Mouse (Mus musculus) MEL (cell line): ENCODE measurements at regions not wholly inside any gene's neighbourhood (a gene's known extent, or its start where the extent isn't known, plus 50 kb on each side); places are given as distances from the start of the nearest gene placed in this dataset.

Experiments used
- DNase-seq: peaks from one replicate; pipeline ENCODE4 v3.0.0; 2011; ENCODE audit warnings: low read depth, low spot score
- H3K27ac ChIP-seq: 2 replicates; pipeline ENCODE4 v1.5.1; 2012; ENCODE audit warnings: low read depth, mild to moderate bottlenecking, control low read depth, low read length, moderate library complexity; ENCODE audit not compliant: control insufficient read depth
- H3K27me3 ChIP-seq, 2 experiments: fragments of 150-350 bp in 1 of 2; sonication (generic) in 1 of 2; 2 replicates each; pipeline ENCODE4 v1.6.1; 2012; ENCODE audit warnings: low read length in 2 of 2, mild to moderate bottlenecking in 2 of 2, improper control_type of control experiment in 1 of 2, moderate library complexity in 1 of 2; ENCODE audit not compliant: insufficient read depth in 2 of 2, control insufficient read depth in 1 of 2
- H3K36me3 ChIP-seq, 2 experiments: 2 replicates each; pipeline ENCODE4 v1.6.1; 2012 to 2014; ENCODE audit warnings: low read length in 2 of 2, improper control_type of control experiment in 1 of 2, inconsistent platforms in 1 of 2, mild to moderate bottlenecking in 1 of 2; ENCODE audit not compliant: insufficient read depth in 2 of 2, control insufficient read depth in 1 of 2
- H3K4me1 ChIP-seq, 2 experiments: fragments of 150-350 bp in 1 of 2; sonication (generic) in 1 of 2; 2 replicates each; pipeline ENCODE4 v1.6.1; 2012; ENCODE audit warnings: low read length in 2 of 2, improper control_type of control experiment in 1 of 2, mild to moderate bottlenecking in 1 of 2; ENCODE audit not compliant: insufficient read depth in 2 of 2, control insufficient read depth in 1 of 2
- H3K4me3 ChIP-seq, 2 experiments: fragments of 150-350 bp in 1 of 2; sonication (generic) in 1 of 2; 2 replicates each; pipeline ENCODE4 v1.5.1; 2012; ENCODE audit warnings: low read depth in 2 of 2, low read length in 2 of 2, mild to moderate bottlenecking in 2 of 2, moderate library complexity in 2 of 2, control low read depth in 1 of 2, improper control_type of control experiment in 1 of 2; ENCODE audit not compliant: control insufficient read depth in 1 of 2, insufficient read depth in 1 of 2
- H3K79me2 ChIP-seq: 2 replicates; pipeline ENCODE4 v1.6.1; 2012; ENCODE audit warnings: mild to moderate bottlenecking, low read length, moderate library complexity; ENCODE audit not compliant: control insufficient read depth, poor library complexity, insufficient read depth
- H3K9ac ChIP-seq: 2 replicates; pipeline ENCODE4 v1.6.1; 2012; ENCODE audit warnings: low read depth, mild to moderate bottlenecking, control low read depth, low read length, moderate library complexity; ENCODE audit not compliant: control insufficient read depth, poor library complexity, severe bottlenecking
- H3K9me3 ChIP-seq: fragments of 150-350 bp; sonication (generic); replicated peaks from 2 replicates; pipeline ENCODE4 v1.6.1; 2012; ENCODE audit warnings: mild to moderate bottlenecking, low read length, improper control_type of control experiment, moderate library complexity; ENCODE audit not compliant: insufficient read depth
- CHD1 ChIP-seq: IDR thresholded peaks from 2 replicates; pipeline ENCODE4 v1.6.1; 2012; ENCODE audit warnings: low read depth, mild to moderate bottlenecking, inconsistent platforms, low read length, improper control_type of control experiment
- CTCF ChIP-seq, 3 experiments: IDR thresholded peaks in 2 of 3; conservative IDR thresholded peaks in 1 of 3; 2 replicates each; pipeline ENCODE4 v1.5.1; 2011 to 2012; ENCODE audit warnings: low read length in 3 of 3, low read depth in 2 of 3, mild to moderate bottlenecking in 2 of 3, improper control_type of control experiment in 1 of 3, inconsistent platforms in 1 of 3, mixed read lengths in 1 of 3, moderate library complexity in 1 of 3; ENCODE audit not compliant: control insufficient read depth in 1 of 3, insufficient read depth in 1 of 3, poor library complexity in 1 of 3, severe bottlenecking in 1 of 3
- E2F4 ChIP-seq: IDR thresholded peaks from 2 replicates; pipeline ENCODE4 v1.6.1; 2011; ENCODE audit warnings: low read depth, low read length, improper control_type of control experiment, borderline replicate concordance
- EP300 ChIP-seq, 2 experiments: IDR thresholded peaks; 2 replicates each; pipeline ENCODE4 v1.6.1; 2011; ENCODE audit warnings: improper control_type of control experiment in 2 of 2, low read length in 2 of 2, low read depth in 1 of 2, mild to moderate bottlenecking in 1 of 2
- GATA1 ChIP-seq: IDR thresholded peaks from 2 replicates; pipeline ENCODE4 v1.6.1; 2011; ENCODE audit warnings: low read depth, low read length, improper control_type of control experiment
- HCFC1 ChIP-seq: IDR thresholded peaks from 2 replicates; pipeline ENCODE4 v1.6.1; 2012; ENCODE audit warnings: low read depth, mild to moderate bottlenecking, inconsistent platforms, low read length, improper control_type of control experiment, moderate library complexity
- JUND ChIP-seq: IDR thresholded peaks from 2 replicates; pipeline ENCODE4 v1.6.1; 2011; ENCODE audit warnings: low read depth, mild to moderate bottlenecking, improper control_type of control experiment, low read length
- KAT2A ChIP-seq: conservative IDR thresholded peaks from 2 replicates; pipeline ENCODE4 v1.6.1; 2012; ENCODE audit warnings: low read depth, low read length, improper control_type of control experiment, inconsistent platforms
- MAFK ChIP-seq: IDR thresholded peaks from 2 replicates; pipeline ENCODE4 v1.6.1; 2011; ENCODE audit warnings: low read depth, mild to moderate bottlenecking, low read length, improper control_type of control experiment, borderline replicate concordance
- MEF2A ChIP-seq: IDR thresholded peaks from 2 replicates; pipeline ENCODE4 v1.6.1; 2014; ENCODE audit warnings: low read depth, mild to moderate bottlenecking, inconsistent platforms, low read length, improper control_type of control experiment; ENCODE audit not compliant: poor library complexity, insufficient replicate concordance, severe bottlenecking; ENCODE audit errors: extremely low read depth
- MXI1 ChIP-seq: IDR thresholded peaks from 2 replicates; pipeline ENCODE4 v1.6.1; 2011; ENCODE audit warnings: mild to moderate bottlenecking, low read depth, low read length, improper control_type of control experiment
- MYB ChIP-seq: IDR thresholded peaks from 2 replicates; pipeline ENCODE4 v1.6.1; 2011; ENCODE audit warnings: mild to moderate bottlenecking, low read depth, low read length, improper control_type of control experiment
- NELFE ChIP-seq: IDR thresholded peaks from 2 replicates; pipeline ENCODE4 v1.6.1; 2011; ENCODE audit warnings: low read depth, low read length, improper control_type of control experiment
- POLR2AphosphoS2 ChIP-seq: IDR thresholded peaks from 2 replicates; pipeline ENCODE4 v1.6.1; 2011; ENCODE audit warnings: low read length, improper control_type of control experiment
- POLR2AphosphoS5 ChIP-seq: IDR thresholded peaks from 2 replicates; pipeline ENCODE4 v1.6.1; 2012; ENCODE audit warnings: low read depth, borderline replicate concordance, mild to moderate bottlenecking, inconsistent platforms, low read length, moderate library complexity, mixed read lengths
- RAD21 ChIP-seq: IDR thresholded peaks from 2 replicates; pipeline ENCODE4 v1.6.1; 2011; ENCODE audit warnings: mild to moderate bottlenecking, low read depth, low read length, improper control_type of control experiment
- SIN3A ChIP-seq: IDR thresholded peaks from 2 replicates; pipeline ENCODE4 v1.6.1; 2012; ENCODE audit warnings: low read length, improper control_type of control experiment, inconsistent platforms
- SMC3 ChIP-seq: IDR thresholded peaks from 2 replicates; pipeline ENCODE4 v1.6.1; 2011; ENCODE audit warnings: low read depth, low read length, improper control_type of control experiment
- TBP ChIP-seq: IDR thresholded peaks from 2 replicates; pipeline ENCODE4 v1.8.0; 2011; ENCODE audit warnings: low read depth, low read length, improper control_type of control experiment
- TCF12 ChIP-seq: IDR thresholded peaks from 2 replicates; pipeline ENCODE4 v1.6.1; 2014; ENCODE audit warnings: low read depth, mild to moderate bottlenecking, inconsistent platforms, low read length, improper control_type of control experiment, moderate library complexity
- USF1 ChIP-seq: IDR thresholded peaks from 2 replicates; pipeline ENCODE4 v1.6.1; 2014; ENCODE audit warnings: low read depth, mild to moderate bottlenecking, inconsistent platforms, low read length, improper control_type of control experiment, moderate library complexity
- USF2 ChIP-seq, 2 experiments: IDR thresholded peaks; 2 replicates each; pipeline ENCODE4 v1.6.1; 2011 to 2012; ENCODE audit warnings: improper control_type of control experiment in 2 of 2, low read length in 2 of 2, borderline replicate concordance in 1 of 2, inconsistent platforms in 1 of 2, low read depth in 1 of 2, mild to moderate bottlenecking in 1 of 2; ENCODE audit not compliant: insufficient read depth in 1 of 2
- ZMIZ1 ChIP-seq: IDR thresholded peaks from 2 replicates; pipeline ENCODE4 v1.6.1; 2012; ENCODE audit warnings: low read depth, mild to moderate bottlenecking, inconsistent platforms, low read length, improper control_type of control experiment, moderate library complexity
- ZNF384 ChIP-seq: IDR thresholded peaks from 2 replicates; pipeline ENCODE4 v1.6.1; 2012; ENCODE audit warnings: low read depth, mild to moderate bottlenecking, inconsistent platforms, low read length, improper control_type of control experiment

DNA sequence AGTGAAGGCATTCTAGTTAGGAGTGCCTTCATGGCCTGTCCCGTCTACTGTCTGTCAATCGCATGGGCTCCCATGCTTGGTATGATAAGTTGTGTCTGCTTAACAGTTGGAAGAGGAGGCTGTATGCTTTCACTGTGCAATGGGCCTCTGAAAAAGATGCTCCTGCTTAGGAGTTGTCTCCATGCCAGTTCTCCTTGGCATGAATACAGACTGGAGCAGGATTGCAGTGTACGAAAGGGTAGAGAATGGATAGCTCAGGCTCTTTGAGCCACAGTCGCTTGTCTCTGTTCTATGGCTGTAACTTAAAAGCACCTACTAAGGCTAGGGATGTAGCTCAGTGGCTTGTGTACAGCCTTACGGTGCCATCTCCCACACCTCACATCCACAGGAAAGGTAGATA lies 142.7 kb upstream of the Pik3r1 start:
- no peak for DNase-seq
- H3K79me2 ChIP-seq = no peaks in the 10 kb centered on the region
- TF ChIP-seq HCFC1 = no peak
- no peak for TF ChIP-seq MAFK
- no peak for TF ChIP-seq EP300 (IDR thresholded peaks at IDR 0.05; ENCODE audit: low read depth in 1 of 2, low read length in 2 of 2)
- TF ChIP-seq SMC3 = no peak
- TF ChIP-seq KAT2A = no peak
- no peak for TF ChIP-seq RAD21
- TF ChIP-seq SIN3A = no peak
- TF ChIP-seq NELFE = no peak
- TF ChIP-seq MEF2A = no peak
- TF ChIP-seq POLR2AphosphoS5 = no peak
- no peak for TF ChIP-seq POLR2AphosphoS2
- no peak for TF ChIP-seq TCF12
- no peak for TF ChIP-seq USF2 (IDR thresholded peaks at IDR 0.05; ENCODE audit: borderline replicate concordance in 1 of 2, insufficient read depth in 1 of 2, low read depth in 1 of 2, low read length in 2 of 2)
- no peak for TF ChIP-seq MYB
- H3K9ac ChIP-seq = no peak overlapping the region
- no peaks in the 10 kb centered on the region for H3K36me3 ChIP-seq
- H3K27ac ChIP-seq = no peak overlapping the region
- H3K27me3 ChIP-seq = no peaks in the 10 kb centered on the region
- no peaks in the 10 kb centered on the region for H3K4me1 ChIP-seq
- H3K4me3 ChIP-seq = no peak overlapping the region
- H3K9me3 ChIP-seq = no peaks in the 10 kb centered on the region

GRCm38 (mm10) chr13:101914132-101914531 lies 146.1 kb upstream of the Pik3r1 start:
- no peaks in the 10 kb centered on the region for H3K36me3 ChIP-seq
- H3K9me3 ChIP-seq = no peaks in the 10 kb centered on the region
- H3K9ac ChIP-seq = no peak overlapping the region
- H3K27ac ChIP-seq = no peak overlapping the region
- no peaks in the 10 kb centered on the region for H3K79me2 ChIP-seq
- H3K4me1 ChIP-seq = no peaks in the 10 kb centered on the region
- H3K27me3 ChIP-seq = no peaks in the 10 kb centered on the region
- no peak for DNase-seq
- H3K4me3 ChIP-seq = no peak overlapping the region
- no peak for TF ChIP-seq NELFE
- no peak for TF ChIP-seq ZNF384
- no peak for TF ChIP-seq MEF2A
- no peak for TF ChIP-seq USF1
- no peak for TF ChIP-seq TBP
- no peak for TF ChIP-seq JUND
- no peak for TF ChIP-seq KAT2A
- no peak for TF ChIP-seq MYB
- no peak for TF ChIP-seq MAFK
- no peak for TF ChIP-seq E2F4
- no peak for TF ChIP-seq ZMIZ1
- TF ChIP-seq RAD21 = no peak
- TF ChIP-seq SMC3 = no peak
- TF ChIP-seq CTCF (IDR thresholded peaks at IDR 0.05 in 2 of 3, conservative IDR thresholded peaks at IDR 0.05 in 1 of 3; ENCODE audit: control insufficient read depth in 1 of 3, insufficient read depth in 1 of 3, low read depth in 2 of 3, low read length in 3 of 3, poor library complexity in 1 of 3, severe bottlenecking in 1 of 3) = no peak
- no peak for TF ChIP-seq GATA1
- no peak for TF ChIP-seq CHD1
- no peak for TF ChIP-seq MXI1
